Comparison of ENCODE assay signal across 9 mouse cellular contexts in genomic region chr11:106381883-106382282, GRCm38 (mm10). TPM values are rescaled to one million over a fixed set of nuclear protein-coding genes. Genes with fewer than 3 reads are reported as not detected.
DNase-seq lines count a peak whose midpoint lies in the region; ATAC-seq and TF ChIP-seq lines count a peak whose summit lies in the region.
"Had no signal": no experiment of that assay in that cellular context is flagged by ENCODE, and none has a peak within 500 bp of the region (broad histone marks: within the 10 kb centered on the region; RNA-seq: fewer than 3 reads in every experiment).

No protein-coding gene starts in this region.

- H3K36me3 ChIP-seq in embryonic facial prominence, embryonic 10.5 days (replicated peaks) = no peaks in the 10 kb centered on the region
- H3K36me3 ChIP-seq in kidney, adult 2 months (ENCODE audit: control insufficient read depth, insufficient read depth, low read length) = no peaks in the 10 kb centered on the region
- no peaks in the 10 kb centered on the region for H3K36me3 ChIP-seq in lung, embryonic 14.5 days (ENCODE audit: insufficient read depth)

- 0 out of 2 replicates have a peak, but pooled peaks have one; percentile 45 for ATAC-seq in lung, embryonic 14.5 days (ENCODE audit: insufficient read depth)

- no peak for DNase-seq in gastrocnemius, adult 2 months
- no peak for DNase-seq in gastrocnemius, postnatal 25 days
- DNase-seq in embryonic facial prominence, embryonic 10.5 days (ENCODE audit: low spot score) = no peak
- DNase-seq in kidney, adult 2 months = peak; percentile 58
- DNase-seq in lung, embryonic 14.5 days = peak; percentile 32
- DNase-seq in right cerebral cortex, postnatal 4 days = no peak
- no peak for DNase-seq in urinary bladder, adult 18-20 months (ENCODE audit: low spot score in 2 of 2)
- DNase-seq in cerebellum, adult 11 months = no peak

- H3K4me1 ChIP-seq in embryonic facial prominence, embryonic 10.5 days = peaks cover 8% of the 10 kb centered on the region
- no peaks in the 10 kb centered on the region for H3K4me1 ChIP-seq in kidney, adult 2 months (ENCODE audit: control insufficient read depth, insufficient read depth, low read length)
- no peaks in the 10 kb centered on the region for H3K4me1 ChIP-seq in lung, embryonic 14.5 days (ENCODE audit: insufficient read depth)

- TF ChIP-seq POLR2A in kidney, adult 2 months (IDR thresholded peaks at IDR 0.05; ENCODE audit: low read depth, low read length) = no peak

- H3K9me3 ChIP-seq in embryonic facial prominence, embryonic 10.5 days = no peaks in the 10 kb centered on the region
- no peaks in the 10 kb centered on the region for H3K9me3 ChIP-seq in lung, embryonic 14.5 days (ENCODE audit: low read depth, low read length)

- H3K27me3 ChIP-seq in embryonic facial prominence, embryonic 10.5 days (replicated peaks; ENCODE audit: low read depth, poor library complexity, severe bottlenecking) = no peaks in the 10 kb centered on the region
- H3K27me3 ChIP-seq in kidney, adult 2 months (replicated peaks; ENCODE audit: control insufficient read depth, insufficient read depth, low read length) = no peaks in the 10 kb centered on the region
- H3K27me3 ChIP-seq in lung, embryonic 14.5 days (ENCODE audit: insufficient read depth, low read length) = no peaks in the 10 kb centered on the region

- H3K4me2 ChIP-seq in lung, embryonic 14.5 days = peak overlapping the region; percentile 49

- H3K9ac ChIP-seq in lung, embryonic 14.5 days = peak overlapping the region; percentile 32

- 86% methylated on average over 7 of the region's 7 CpGs for WGBS in embryonic facial prominence, embryonic 10.5 days
- WGBS in kidney, adult 2 months = 56% methylated on average over 7 of the region's 7 CpGs
- WGBS in lung, embryonic 14.5 days = 71% methylated on average over 7 of the region's 7 CpGs

- H3K27ac ChIP-seq in gastrocnemius, adult 2 months = peak overlapping the region; percentile 86
- peak overlapping the region; percentile 48 for H3K27ac ChIP-seq in embryonic facial prominence, embryonic 10.5 days (replicated peaks)
- H3K27ac ChIP-seq in kidney, adult 2 months (ENCODE audit: insufficient read depth, low read depth, low read length) = peak overlapping the region; percentile 54
- peak overlapping the region; percentile 81 for H3K27ac ChIP-seq in lung, embryonic 14.5 days (ENCODE audit: low read depth)

- intact Hi-C loops in gastrocnemius, adult 2 months (cut with DNase I) = no loop called here

- TF ChIP-seq CTCF in gastrocnemius, adult 2 months (IDR thresholded peaks at IDR 0.05) = peak; percentile 36; the same call in 1 of the 2 replicates
- peak; percentile 29 for TF ChIP-seq CTCF in kidney, adult 2 months (conservative IDR thresholded peaks at IDR 0.05; ENCODE audit: insufficient read depth, insufficient read length, low read depth, low read length)
- peak; percentile 14; the same call in 1 of the 2 replicates for TF ChIP-seq CTCF in lung, embryonic 14.5 days (IDR thresholded peaks at IDR 0.05; ENCODE audit: low read depth)

- peak overlapping the region; percentile 70 for H3K4me3 ChIP-seq in gastrocnemius, adult 2 months
- H3K4me3 ChIP-seq in embryonic facial prominence, embryonic 10.5 days = peak overlapping the region; percentile 33
- peak overlapping the region; percentile 46 for H3K4me3 ChIP-seq in kidney, adult 2 months (ENCODE audit: insufficient read depth, low read depth, low read length)
- H3K4me3 ChIP-seq in lung, embryonic 14.5 days (ENCODE audit: low read depth, low read length) = peak overlapping the region; percentile 29

RNA-seq across cellular contexts. Expression of gene Icam2, which starts 6.0 kb away (rescaled TPM):
- total RNA-seq in gastrocnemius, adult 2 months (2021) = 1 to 10 TPM; 4.2 to 6.2 TPM
- total RNA-seq in gastrocnemius, postnatal 25 days (2021) = 1 to 10 TPM; 4.3 to 7.2 TPM
- 16.9 and 20.6 TPM in 2 replicates for polyA plus RNA-seq in embryonic facial prominence, embryonic 10.5 days (2016; fragmentation: Nextera tagmentation; extraction: Ambion mirVana)
- 35.0 and 38.1 TPM in 2 replicates for polyA plus RNA-seq in kidney, adult 2 months (2012; rRNA removed)
- polyA plus RNA-seq in lung, embryonic 14.5 days (2014; fragmentation: Nextera tagmentation; extraction: Ambion mirVana) = 68.3 and 76.7 TPM in 2 replicates

RNA-seq across cellular contexts. Expression of gene Prr29, which starts 16.6 kb away (rescaled TPM):
- 1 to 10 TPM; 3.9 to 6.5 TPM for total RNA-seq in gastrocnemius, adult 2 months (2021)
- 1 to 10 TPM; 7.0 to 8.0 TPM for total RNA-seq in gastrocnemius, postnatal 25 days (2021)
- not detected in 2 replicates for polyA plus RNA-seq in embryonic facial prominence, embryonic 10.5 days (2016; fragmentation: Nextera tagmentation; extraction: Ambion mirVana)
- 0.12 and 0.58 TPM in 2 replicates for polyA plus RNA-seq in kidney, adult 2 months (2012; rRNA removed)
- polyA plus RNA-seq in lung, embryonic 14.5 days (2014; fragmentation: Nextera tagmentation; extraction: Ambion mirVana) = 0.16 and 0.39 TPM in 2 replicates
- polyA plus RNA-seq: brain, embryonic 14.5 days had no signal

RNA-seq across cellular contexts. Expression of gene Scn4a, which starts 28.8 kb away (rescaled TPM):
- 100 to 1,000 TPM; 439 to 468 TPM for total RNA-seq in gastrocnemius, adult 2 months (2021)
- 100 to 1,000 TPM; 310 to 342 TPM for total RNA-seq in gastrocnemius, postnatal 25 days (2021)
- polyA plus RNA-seq in embryonic facial prominence, embryonic 10.5 days (2016; fragmentation: Nextera tagmentation; extraction: Ambion mirVana) = 0.04 and 0.10 TPM in 2 replicates
- polyA plus RNA-seq in kidney, adult 2 months (2012; rRNA removed) = 0.11 and 1.9 TPM in 2 replicates
- 0.05 and 0.24 TPM in 2 replicates for polyA plus RNA-seq in lung, embryonic 14.5 days (2014; fragmentation: Nextera tagmentation; extraction: Ambion mirVana)

Comparison
In these comparisons a context has a peak if more than half of its experiments do, and no peak if none do; other contexts are left out.
1. DNase-seq: peak in kidney, adult 2 months (single experiment) and lung, embryonic 14.5 days (single experiment); none in gastrocnemius, adult 2 months (single experiment), gastrocnemius, postnatal 25 days (single experiment), embryonic facial prominence, embryonic 10.5 days (single experiment), right cerebral cortex, postnatal 4 days (single experiment), urinary bladder, adult 18-20 months (0 of 2) and cerebellum, adult 11 months (single experiment).
2. Peak in every context shown above with its lines, with median percentiles within 50 percentile points of each other: H3K27ac ChIP-seq, H3K4me3 ChIP-seq and CTCF ChIP-seq.